Mouse (Mus musculus) bone marrow macrophage, adult 2 months (primary cell): ENCODE data around the gene Pgbd5.

ENCODE experiments used
- CTCF ChIP-seq: IDR thresholded peaks from 2 replicates; pipeline ENCODE4 v1.5.1; 2012; ENCODE audit warnings: low read depth, mild to moderate bottlenecking, low read length, moderate library complexity
- POLR2A ChIP-seq: IDR thresholded peaks from 2 replicates; pipeline ENCODE4 v1.6.1; 2012; ENCODE audit warnings: mild to moderate bottlenecking, low read depth, low read length, borderline replicate concordance

DNA sequence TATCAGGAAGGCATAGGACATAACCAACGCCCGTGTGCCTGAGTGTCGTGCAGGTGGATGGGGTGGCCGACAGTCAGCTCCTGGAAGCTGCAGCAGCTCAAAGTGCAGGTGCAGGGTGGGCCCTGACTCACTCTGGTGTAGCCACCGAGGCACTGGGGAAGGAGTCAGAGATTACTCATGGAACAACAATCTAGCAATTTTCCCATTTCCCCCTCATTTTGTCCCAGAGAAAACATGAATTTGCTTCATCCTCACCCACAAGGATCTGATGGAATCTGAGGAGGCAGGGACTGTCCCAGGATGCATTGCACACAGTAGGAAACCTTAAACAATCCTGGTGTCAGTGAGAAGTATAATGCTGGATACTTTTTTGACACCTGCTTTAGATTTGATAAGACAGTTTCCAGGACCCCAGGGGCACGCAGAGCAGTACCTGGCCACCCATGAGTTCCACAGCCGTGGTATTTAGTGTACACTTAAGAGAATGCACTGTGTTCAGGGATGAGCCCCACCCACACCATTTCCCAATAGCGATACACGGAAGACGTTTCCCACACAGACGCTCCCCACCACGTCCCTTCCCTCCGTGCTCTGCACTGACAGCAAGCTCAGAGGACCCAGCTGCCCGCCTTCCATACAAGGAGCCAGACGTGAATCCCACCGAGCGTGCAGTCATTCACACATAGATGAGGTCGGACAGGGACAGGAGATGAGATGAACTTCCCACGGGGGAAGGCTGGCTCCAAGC, 26.8 kb downstream of the Pgbd5 start:
- TF ChIP-seq CTCF (no peak), POLR2A (no peak)
